Mouse (Mus musculus): ENCODE data around the gene Ap1ar.
"Not testable (repeated sequence)": the region's sequence is repeated elsewhere in the genome, so short reads cannot be mapped to it uniquely, and the experiment has no call there.

Ap1ar gene

DNA sequence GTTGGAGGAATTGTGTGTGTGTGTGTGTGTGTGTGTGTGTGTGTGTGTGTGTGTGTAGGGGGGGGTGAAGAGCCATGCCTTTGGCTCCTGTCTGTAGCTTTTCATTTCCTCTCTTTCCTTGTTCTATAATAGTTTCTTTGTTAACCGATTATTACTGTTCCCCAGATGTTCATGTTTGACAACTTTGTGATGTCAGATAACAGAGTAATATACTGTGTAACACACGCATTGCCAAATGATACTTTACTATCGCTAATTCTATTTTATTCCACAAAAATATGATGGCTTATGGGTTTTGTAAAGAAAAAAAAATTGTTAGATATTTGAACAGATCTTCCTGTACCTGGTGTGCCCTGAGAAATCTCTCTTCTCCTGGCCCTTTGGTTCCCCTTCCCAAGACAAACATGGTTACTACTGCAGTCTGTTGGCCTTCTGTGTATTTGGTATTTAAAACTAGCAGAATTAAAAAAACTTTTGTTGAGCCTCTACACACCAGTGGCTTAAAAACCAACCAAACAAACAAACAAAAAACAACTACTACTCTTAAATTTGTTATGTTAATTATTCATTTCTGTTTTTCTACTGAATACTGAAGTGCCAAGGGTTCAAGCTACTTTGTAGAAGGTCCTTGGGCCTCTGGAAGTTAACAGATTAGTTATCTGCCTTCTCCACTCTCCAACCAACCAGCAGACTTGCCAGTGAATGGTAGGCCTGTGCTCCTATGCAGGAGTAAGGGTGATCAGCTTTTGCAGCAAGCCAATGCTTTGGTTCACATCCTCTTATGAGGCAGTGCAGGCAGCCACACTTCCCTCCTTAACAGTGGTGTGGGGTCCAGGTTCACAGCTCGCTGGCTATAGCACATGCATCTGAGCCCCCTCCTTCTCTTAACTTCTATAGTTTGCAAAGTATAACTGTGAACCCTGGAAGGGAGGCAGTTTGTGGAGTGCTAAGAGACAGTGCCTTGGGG, 45.4 kb downstream of the Ap1ar start:
- no peak for DNase-seq

DNA sequence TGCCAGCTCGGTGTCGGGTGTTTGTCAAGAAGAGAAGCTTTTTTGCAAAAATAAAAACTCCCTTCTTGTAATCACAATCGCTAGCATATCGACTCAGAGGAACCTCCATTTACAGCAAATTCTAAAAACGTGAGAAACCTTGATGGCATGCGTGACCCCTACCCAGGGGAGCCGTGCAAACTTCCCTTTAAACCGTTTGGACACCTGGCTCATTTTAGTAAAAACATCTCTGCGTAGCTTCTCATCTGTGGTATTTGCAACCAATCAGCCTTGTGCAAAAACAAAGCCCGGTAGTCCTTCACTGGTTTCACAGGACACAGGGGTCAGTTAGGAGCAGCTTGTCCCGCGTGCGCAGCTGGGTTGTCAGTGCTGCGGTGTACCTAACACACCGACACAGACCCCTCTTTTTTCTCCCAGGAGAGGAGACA, 46.3 kb downstream of the Ap1ar start:
- DNase-seq, result no peak

DNA sequence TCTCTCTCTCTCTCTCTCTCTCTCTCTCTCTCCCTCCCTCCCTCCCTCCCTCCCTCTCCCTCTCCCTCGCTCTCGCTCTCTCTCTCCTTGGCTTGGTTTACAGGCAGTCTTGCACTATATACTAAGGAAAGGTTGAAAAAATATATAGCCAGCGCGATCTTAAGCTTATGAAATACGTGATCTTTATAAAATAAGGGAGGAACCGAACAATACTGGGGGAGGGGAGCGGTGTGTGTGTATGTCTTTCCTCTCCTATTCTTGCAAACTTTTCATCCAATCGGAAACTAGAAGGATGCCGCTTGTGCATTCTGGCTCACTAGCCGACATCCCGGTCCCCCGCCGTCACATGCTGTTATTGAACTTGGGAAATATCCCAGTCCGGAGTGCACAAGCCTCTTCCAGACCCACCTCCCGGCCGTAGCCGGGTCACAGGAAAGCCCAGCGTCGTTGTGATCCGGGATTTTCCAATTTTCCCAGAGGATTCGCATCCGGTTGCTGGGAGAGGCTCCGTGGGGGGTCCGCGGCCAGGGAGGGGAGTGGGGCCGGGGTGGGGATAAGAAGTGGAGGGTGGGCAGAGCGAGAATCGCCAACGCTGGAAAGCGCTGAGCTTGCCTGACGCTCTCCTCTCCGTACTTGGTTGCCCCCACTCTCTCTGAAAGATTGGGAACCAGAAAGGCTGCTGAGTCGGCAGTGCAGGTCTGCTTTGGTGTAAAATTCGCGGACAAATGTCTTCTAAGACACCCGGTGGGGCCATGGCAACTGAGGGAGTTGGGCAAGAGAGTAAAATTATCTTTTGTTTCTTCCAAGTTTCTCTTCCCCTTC, 46.9 kb downstream of the Ap1ar start:
- peak in 1 of 2 experiments; percentile 19 for DNase-seq

DNA sequence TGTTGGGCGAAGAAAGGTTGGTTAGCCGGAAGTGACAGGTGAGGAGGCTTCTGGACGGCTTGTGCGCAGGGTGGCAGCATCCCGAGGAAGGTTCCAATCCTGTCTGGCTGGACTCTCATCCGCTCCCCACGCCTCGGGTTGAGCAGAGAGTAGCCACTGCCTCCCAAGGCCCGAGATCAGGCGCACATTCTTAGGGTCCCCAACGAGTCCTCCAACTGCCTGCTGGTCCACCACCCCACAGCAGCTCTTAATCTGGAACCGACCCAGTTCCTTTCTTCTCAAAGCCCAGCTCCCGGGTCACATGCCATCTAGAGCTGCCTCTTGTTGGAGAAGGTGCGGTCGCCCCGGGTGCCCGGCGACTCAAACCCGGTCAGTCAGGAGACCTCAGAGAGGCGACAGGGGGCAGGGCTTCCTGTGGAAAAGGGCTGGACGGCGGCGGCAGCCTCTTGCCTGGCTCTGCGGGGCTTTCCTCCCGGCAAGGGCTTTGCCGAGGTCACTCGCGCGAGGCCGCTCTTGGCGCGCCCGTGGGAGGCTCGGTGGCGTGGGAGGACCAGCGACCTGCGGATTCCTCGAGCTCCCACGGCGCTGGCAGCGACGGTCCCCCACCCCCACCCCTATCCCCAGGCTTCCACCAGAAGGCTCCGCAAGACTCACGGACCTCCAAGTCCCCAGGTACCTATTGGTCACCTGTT, 47.7 kb downstream of the Ap1ar start, which contains the start of gene Tifa:
TSS of gene Tifa (plus strand) at position 306 of the 692 bp plus-strand sequence.
- peak; percentile 37 to 42 for DNase-seq

DNA sequence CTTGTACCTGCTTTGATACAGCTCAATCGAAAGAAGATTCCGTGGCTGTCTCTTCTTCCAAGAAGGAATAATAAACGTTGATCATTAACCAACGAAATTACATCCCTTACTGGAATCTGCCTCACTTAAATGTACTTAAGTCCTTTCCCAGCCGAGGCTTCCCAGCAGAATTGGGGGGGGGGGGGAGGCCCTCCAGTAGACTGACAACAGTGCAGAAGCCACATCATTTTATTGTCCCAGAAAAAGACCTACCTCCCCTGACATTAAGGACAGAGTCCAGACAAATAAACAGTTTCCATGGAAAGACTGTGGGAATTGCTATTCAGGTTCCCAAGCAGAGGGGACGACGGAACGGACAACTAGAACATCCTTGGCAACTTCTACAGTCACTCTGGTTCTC, 48.4 kb downstream of the Ap1ar start:
- DNase-seq, result no peak

DNA sequence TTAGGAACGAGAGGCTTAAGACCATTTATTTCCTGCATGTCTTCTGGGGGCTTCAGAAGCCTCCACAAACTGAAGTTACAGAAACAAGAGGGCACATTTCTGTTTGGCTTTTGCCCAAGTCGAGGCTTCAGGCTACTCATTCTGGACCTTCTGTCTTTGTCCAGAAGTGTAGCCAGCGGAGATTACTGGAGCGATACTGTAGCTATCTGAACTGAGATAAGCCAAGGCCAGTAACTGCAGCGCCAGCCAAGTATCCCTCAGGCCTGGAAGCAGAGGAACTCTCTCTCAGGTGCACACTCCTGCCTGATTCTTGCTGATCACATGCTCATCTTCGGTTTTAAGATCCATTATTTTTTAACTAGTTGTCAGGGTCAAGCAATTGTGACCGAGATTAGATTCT, 49.3 kb downstream of the Ap1ar start:
- DNase-seq, result no peak

DNA sequence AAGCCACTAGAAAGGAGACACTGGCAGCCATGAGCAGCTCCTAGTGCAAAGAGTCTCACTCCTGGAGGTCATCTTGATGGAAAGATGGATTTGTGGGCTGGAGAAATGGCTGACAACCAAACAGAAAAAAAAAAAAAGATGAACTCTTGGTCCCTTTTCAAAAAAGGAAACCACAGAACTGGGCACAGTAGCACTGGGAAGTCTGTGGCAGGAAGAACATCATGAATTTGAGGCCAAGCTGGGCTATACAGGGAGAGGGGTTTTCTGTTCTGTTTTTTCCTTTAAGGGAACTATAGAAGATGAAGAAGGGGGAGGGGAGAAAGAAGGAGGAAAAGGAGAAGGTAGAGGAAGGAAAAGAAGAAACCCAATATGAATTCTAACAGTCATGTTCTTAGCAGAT, 50.3 kb downstream of the Ap1ar start:
- no peak for DNase-seq

DNA sequence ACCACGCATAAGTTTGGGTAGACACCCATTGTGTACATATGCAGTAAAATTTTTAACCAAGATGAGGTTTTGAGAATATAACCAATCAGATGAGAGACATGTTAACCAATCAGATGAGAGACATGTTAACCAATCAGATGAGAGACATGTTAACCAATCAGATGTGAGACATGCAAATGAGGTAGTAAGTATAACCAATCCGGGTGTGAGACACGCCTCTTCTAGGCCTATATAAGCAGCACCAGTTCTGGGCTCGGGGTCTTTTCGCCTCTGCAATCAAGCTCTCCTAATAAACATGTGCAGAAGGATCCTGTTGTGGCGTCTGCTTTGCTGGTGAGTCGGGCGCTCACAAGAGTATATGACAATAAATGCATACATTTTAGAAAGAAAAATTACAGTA, 53.6 kb downstream of the Ap1ar start:
- DNase-seq, result not testable (repeated sequence)

DNA sequence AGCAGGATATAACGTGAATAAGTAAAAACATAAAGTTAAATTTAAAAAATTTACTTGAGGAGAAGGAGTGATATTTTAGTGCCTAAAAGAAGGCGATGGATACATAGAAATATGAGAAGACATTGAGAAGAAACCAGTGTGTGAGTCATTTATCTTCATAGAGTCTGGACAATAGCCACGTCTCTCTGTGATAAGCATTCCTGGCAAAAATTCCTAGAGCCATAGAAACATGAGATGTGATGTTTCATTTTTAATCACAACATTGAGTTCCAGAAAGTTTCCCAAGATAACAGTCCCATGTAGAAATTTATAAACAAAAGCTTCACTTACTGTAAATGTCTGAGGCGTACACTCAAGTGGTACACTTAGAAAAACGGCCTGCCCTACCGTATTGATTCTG, 54.4 kb downstream of the Ap1ar start:
- no peak for DNase-seq

DNA sequence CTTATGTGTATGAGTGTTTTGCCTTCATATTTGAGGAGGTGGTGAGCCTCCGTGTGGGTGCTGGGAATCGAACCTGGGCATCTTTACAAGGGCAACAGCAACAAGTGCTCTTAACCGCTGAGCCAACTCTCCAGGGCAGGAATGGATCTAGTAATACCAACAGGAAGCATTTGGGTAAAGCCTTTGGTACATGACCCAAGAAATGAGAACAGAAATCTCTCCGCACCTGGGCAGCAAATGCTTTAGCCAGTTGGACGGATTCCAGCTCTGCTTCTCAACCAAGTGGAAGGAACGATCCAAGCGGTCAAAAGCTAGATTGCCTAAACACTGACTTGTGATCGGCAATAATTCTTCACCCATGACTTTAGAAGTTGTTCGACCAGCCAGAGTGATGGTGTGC, 56.4 kb downstream of the Ap1ar start:
- DNase-seq, result no peak

DNA sequence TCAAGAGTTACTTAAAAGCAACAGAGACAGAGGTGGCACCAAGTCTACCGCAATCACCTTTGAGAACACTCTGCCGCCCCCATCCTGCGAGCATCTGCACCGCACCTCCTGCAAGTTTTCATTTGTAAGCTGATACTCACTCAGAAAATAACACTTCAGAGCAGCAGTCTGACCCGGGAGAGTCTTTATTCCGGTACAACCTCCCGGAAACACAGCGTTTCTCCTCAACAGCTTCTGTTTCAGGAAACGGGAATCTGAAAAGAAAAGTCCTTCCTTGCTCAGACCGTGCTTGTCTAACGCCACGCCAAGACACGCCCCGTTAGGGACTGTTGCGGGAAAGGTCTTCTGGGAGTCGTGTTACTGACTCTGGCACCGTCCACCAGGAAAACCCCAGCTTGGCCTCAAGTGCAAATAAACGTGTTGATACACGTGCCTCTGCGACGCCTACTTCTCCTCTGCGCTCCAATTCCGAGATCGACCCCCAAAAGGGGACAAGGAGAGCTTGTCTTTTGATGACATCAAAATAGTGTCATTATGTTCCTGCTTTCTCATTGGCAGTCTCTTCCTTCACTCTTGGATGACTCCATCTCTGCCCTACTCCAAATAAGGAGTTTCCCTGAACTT, 57.2 kb downstream of the Ap1ar start, which contains the start of gene Alpk1:
TSS of gene Alpk1 (minus strand) at position 507 of the 624 bp plus-strand sequence.
- peak in 1 of 2 experiments; percentile 19 for DNase-seq

DNA sequence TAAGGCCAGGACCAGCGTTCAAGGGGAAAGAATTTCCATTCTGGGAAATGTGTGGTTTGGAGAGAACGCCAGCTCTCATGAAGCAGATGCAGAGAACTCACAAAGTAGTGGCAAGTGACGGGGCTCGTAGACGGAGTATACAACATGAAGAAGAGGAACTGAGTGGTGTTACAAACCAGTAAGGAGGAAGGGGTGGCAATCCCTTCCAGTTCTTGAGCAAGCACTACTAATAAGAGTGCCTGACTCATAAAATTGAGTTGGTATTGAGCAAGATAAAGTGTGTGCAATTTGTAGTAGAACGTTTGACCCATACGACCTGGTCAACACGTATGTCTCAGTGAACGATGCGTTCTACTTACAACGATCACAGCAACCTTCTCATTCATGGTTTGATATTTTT, 68.2 kb downstream of the Ap1ar start:
- no peak for DNase-seq

DNA sequence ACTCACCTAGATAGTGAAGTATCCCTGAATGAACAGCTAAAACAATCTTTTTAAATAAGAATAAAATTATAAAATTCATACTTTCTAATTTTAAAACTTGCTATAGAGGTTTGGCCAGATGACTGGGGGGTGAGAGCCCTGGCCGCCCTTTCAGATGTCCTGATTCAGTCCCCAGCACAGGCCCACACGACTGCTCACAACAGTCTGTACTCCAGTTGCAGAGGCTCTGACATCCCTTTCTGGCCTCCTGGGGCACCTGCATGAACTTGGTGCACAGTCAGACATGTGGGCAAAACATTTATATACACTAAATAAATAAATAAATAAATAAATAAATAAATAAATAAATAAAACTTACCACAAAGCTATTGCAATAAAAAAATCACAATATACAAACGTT, 71.4 kb downstream of the Ap1ar start:
- DNase-seq, result no peak

DNA sequence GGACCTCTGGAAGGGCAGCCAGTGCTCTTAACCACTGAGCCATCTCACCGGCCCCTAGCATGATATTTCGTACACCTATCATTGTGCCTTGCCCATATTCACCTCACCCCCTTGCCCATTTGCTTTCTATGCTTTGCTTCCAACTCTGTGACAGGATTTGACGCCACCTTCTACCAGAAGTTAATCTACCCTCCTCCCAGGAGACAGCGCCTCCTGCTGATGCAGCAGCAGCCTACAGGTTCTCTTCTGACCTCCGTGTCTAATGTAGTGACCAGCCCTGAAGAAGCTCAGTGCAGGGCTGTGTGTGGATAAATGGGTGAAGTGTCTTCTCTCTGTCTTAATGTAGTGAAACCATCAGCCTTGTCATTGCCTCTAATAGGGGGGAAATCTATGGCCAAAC, 72.8 kb downstream of the Ap1ar start:
- DNase-seq, result no peak

DNA sequence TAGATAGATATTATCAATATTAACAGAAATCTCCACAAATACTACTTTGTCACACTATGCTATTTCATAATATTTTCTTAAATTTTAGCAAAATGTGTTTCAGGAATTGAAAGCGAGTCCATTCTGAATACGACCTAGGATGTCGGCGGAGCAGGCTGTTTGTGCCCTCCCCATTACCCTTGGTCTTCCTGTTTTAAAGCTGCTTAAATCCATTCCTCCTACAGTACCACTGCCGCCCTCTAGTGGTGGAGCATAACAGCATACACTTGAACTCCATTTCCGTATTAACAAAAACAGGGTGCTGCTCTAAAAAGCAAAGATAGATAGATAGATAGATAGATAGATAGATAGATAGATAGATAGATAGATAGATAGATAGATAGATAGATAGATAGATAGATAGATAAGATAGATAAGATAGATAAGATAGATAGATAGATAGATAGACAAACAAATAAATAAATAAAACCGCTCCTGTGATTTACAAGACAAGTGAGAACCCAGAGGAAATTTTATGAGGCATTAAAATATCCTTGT, 74.2 kb downstream of the Ap1ar start:
- peak; percentile 56 to 68 for DNase-seq

DNA sequence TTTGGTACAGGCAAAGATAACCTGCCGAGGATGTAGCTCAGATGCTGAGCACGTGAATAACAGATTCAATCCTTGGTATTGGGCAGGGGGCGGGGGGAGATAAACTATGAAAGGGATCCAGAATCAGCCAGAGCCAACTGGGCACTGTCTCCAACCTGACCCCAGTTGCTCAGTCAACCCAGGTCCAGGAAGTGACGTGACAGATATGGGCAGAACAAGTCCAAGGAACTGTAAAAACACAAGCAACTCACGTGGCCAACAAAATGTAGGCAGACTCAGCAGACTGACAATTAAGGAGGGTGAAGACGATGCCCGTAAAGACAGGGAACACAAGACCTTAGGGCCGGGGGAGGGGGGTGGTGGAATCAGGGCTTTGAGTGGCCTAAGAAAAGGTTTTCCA, 74.9 kb downstream of the Ap1ar start:
- no peak for DNase-seq

DNA sequence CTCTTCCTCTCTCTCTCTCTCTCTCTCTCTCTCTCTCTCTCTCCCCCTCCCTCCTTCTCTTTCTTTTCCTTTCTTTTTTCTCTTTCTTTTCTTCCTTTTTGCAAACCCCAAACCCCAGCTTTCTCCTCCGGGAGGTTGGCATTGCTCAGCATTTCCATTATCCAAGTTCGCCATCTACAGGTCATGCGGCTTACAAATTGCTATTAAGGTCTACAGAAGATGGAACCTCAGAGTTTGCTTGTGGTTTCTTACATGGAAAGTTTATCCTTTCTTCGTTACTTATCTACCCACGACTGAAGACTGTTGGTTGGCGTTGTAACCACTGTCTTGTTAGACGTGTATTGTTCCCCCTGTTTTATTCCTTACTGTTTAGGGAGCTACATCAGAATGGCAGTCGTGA, 78.1 kb downstream of the Ap1ar start:
- peak in 1 of 2 experiments; percentile 22 for DNase-seq

DNA sequence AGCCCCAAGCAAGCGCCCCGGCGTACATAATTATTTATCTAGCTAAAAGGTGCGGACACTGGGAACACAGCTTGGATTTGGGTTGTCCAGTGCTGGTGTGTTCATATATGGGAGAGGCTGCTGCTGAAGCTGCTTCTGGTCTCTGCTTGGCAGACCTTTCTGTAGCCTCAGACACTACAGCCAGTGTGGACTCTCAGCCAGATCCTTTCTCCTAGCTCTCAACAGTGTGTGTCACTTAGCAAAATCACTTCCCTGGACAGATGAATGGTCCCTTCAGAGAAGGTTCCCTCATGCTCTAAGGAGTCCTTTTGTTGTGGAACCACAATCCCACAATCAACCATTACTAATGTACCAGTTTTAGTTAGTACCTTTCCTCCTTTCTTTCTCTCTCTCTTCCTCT, 78.5 kb downstream of the Ap1ar start:
- DNase-seq, result no peak

DNA sequence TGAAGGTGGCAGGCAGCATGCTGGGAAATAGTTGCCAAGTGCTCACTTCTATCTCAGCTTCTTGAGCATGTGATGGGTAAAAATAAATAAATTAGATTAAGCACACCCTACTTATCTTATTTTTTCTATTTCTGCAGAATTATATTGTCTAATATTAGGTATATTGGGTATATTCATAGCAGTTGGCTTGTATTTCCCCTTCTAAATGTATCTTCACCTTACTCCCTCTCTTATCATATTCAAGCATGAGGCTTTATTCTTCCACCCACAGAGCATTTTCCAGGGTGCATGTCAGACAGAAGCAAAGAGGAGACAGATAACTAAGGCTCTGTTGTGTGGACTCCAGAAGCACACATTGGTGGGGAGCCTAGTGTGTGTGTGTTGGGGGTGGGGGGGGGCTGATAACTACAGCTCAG, 79.4 kb downstream of the Ap1ar start:
- no peak for DNase-seq

Measured in cerebellum, postnatal 36 days (tissue).